Mouse (Mus musculus): Measurements from ENCODE around the gene Prelp. TPM values are rescaled to one million over a fixed set of nuclear protein-coding genes. Genes with fewer than 3 reads are reported as not detected.

Prelp gene
- polyA plus RNA-seq, 1 experiment: 366 TPM

DNA sequence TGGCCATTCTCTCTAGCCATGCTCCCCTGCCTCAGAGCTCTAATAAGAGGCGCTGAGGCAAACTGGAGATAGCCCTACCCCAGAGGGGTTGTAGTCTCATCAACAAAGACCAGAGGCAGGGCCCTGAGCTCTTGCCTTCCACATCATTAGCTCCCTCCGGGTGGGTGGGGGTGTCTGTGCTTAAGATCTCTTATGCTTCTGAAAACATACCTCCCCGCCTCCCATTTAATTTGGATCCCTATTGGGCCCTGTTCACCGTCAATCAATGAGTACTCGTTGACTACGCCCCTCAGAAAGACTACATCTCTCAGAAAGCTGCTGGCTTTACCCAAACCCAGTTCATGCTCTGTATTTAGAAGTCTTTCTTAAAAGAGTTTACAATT lies 3.1 kb downstream of the Prelp start:
- Histone ChIP-seq H3K27ac (replicated peaks; ENCODE audit: low read depth, low read length) (peak overlapping the region; percentile 92), H3K4me1 (ENCODE audit: control insufficient read depth, insufficient read depth, insufficient read length, low read length) (peaks cover 48% of the 10 kb centered on the region), H3K4me3 (ENCODE audit: insufficient read depth, low read depth, low read length) (peak overlapping the region; percentile 21)

DNA sequence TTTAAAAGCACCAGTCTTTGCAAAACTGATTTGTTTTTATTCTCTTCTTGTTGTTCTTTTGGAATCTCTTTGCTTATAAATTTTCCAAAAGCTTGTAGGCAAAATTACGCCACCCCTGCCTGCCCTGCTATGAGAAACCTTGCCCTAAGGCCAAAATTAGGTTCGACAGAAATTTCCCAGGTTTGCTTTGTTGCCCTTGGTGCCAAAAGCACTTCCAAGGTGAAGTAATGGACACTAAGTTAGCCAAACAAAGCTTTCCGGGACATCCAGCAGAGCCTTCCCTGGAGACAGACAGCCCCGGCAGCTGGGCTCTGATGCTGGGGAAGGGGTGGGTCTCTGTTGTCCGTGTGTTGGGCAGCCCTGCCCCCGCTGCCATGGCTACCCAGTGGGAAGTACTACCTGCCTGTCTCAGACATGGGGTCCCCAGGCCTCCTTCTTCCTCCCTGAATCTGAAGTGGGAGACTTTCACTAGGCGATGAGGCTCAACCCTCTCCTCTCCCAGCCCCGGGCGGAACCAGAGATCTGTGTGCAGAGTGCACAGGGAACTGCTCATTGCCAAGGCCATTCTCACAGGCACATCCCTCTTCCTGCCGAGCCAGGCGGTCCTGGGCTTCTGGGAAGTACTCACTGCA lies 3.6 kb downstream of the Prelp start:
- Histone ChIP-seq H3K4me3 (ENCODE audit: insufficient read depth, low read depth, low read length) (peak overlapping the region; percentile 44), H3K4me1 (ENCODE audit: control insufficient read depth, insufficient read depth, insufficient read length, low read length) (peaks cover 47% of the 10 kb centered on the region), H3K27ac (replicated peaks; ENCODE audit: low read depth, low read length) (peak overlapping the region; percentile 92)

DNA sequence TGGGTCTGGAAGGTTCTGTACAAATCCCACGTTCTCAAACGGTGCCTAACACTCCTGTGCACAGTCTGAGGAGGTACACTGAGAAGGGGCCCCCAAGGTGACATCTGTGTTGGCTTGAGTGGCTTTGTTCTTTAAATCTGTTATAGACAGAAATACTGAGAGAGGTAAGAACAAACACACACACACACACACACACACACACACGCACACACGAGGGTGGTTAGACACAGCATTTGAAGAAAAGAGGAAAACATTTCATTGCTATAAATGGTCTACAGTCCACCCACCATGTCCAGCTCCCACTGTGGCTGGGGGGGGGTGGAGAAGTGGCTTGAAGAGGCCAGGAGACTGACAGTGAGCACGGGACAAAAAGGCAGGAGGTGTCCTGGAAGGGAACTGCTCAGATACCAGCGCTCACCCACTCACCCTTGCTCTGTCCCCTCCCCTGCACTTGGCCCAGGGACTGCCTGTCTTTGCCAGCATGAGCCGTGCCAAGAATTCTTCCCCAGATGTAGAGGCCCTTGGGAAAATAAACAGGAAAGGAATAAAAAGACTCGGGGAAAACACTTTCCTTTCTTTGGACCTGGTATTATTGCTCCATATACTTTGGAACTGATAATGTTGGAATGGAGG lies 5.4 kb downstream of the Prelp start:
- Histone ChIP-seq H3K27ac (replicated peaks; ENCODE audit: low read depth, low read length) (peak overlapping the region; percentile 92), H3K4me1 (ENCODE audit: control insufficient read depth, insufficient read depth, insufficient read length, low read length) (peaks cover 38% of the 10 kb centered on the region), H3K4me3 (ENCODE audit: insufficient read depth, low read depth, low read length) (no peak overlapping the region)

DNA sequence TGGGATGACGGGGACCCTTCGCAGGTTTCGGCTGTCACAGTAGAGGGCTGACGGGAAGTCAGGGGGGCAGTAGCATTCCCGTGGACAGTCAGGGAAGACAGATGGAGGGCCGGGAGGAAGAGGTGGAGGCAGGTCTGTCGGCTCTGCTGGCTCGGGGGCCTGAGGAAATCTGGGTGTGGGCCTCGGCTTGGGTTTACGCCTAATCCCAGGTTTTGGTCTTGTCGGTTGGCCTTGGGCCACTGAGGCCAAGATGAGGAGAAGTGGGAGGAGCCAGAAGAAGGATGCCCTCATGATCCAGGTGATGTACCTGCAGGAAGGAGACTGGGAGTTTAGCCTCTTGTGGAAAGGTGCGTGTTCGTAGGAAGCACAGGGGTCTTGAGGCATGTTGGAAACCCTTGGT lies 6.1 kb downstream of the Prelp start:
- H3K4me1 ChIP-seq (ENCODE audit: control insufficient read depth, insufficient read depth, insufficient read length, low read length): peaks cover 31% of the 10 kb centered on the region
- H3K27ac ChIP-seq (replicated peaks; ENCODE audit: low read depth, low read length): no peak overlapping the region
- H3K4me3 ChIP-seq (ENCODE audit: insufficient read depth, low read depth, low read length): no peak overlapping the region

DNA sequence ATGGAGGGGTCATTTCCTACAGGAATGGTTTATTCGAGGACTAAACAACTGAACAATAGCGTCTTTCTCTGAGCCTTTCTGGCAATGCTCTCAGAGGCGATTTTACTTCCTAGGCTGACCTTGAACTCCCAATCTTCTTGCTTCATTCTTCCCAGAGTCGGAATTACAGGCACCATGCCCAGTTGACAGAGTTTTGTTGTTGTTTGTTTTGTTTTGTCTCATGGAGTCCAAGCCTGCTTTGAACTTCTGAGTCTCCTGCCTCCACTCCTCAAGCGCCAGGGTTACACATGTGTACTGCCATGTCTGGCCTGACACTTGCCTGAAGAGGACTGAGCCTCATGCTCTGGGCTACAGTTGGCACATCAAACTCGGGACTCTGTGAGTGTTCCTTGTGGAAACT lies 8.2 kb downstream of the Prelp start:
- Histone ChIP-seq H3K27ac (replicated peaks; ENCODE audit: low read depth, low read length) (peak overlapping the region; percentile 10; the same call in 1 of the 2 replicates), H3K4me3 (ENCODE audit: insufficient read depth, low read depth, low read length) (no peak overlapping the region), H3K4me1 (ENCODE audit: control insufficient read depth, insufficient read depth, insufficient read length, low read length) (peaks cover 27% of the 10 kb centered on the region)

DNA sequence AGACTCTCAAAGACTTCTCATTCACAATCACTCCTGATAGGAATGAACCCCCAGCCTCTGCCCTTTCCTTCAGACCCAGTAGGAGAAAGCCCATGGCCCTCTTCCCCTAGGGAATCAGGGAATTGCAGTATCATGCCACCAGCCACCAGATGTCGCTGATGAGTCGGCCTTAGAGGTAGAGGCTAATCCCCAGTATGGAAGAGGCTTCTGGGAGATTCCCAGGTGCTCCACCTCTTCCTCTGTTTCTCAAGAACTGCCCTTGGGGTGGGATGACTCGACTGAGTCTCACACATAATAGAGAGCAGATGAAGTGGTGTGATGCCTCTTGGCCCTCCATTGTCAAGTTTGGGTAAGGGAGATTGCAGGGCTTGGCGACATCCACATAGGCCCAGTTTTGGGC lies 9.8 kb downstream of the Prelp start:
- no peak overlapping the region for H3K4me3 ChIP-seq (ENCODE audit: insufficient read depth, low read depth, low read length)
- peak overlapping the region; percentile 30 for H3K27ac ChIP-seq (replicated peaks; ENCODE audit: low read depth, low read length)
- H3K4me1 ChIP-seq (ENCODE audit: control insufficient read depth, insufficient read depth, insufficient read length, low read length): peaks cover 20% of the 10 kb centered on the region

DNA sequence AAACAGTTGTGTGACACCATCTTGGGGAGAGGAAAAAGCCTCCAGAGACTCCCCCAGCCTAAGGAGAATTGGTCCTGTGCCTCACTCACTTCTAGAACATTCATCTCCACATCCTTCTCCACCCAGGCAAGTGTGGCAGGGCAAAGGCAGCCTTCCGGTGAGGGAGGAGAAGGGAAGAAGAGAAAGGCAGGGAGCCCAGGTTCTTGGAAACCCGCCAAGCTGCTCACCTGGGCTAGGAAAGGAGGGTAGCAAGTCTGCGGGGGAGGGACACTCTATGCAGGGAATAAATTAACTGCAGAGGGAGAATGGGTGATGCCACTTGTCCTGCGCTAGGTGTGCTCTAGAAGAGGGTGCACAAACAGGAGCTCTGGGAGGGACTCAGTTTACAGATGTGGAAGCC lies 10.2 kb downstream of the Prelp start:
- Histone ChIP-seq H3K4me3 (ENCODE audit: insufficient read depth, low read depth, low read length) (no peak overlapping the region), H3K4me1 (ENCODE audit: control insufficient read depth, insufficient read depth, insufficient read length, low read length) (peaks cover 16% of the 10 kb centered on the region), H3K27ac (replicated peaks; ENCODE audit: low read depth, low read length) (no peak overlapping the region)

DNA sequence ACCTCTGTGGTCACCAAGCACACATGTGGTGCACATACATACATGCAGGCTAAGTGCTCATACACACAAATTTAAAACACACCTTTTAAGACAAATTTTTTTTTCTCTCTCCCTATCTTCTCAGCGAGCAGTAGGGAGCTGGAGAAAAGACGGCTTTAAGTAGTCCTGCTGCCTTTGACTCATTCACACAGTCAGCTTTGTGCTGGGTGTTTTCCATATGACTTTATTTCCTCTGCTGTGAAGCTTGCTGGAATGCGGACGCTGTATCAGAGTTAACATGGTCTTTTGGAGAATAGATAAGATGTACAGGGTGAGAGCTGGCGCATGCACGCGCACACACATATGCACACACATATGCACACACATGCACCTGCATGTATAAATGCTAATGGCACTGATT lies 11.1 kb downstream of the Prelp start:
- Histone ChIP-seq H3K27ac (replicated peaks; ENCODE audit: low read depth, low read length) (no peak overlapping the region), H3K4me3 (ENCODE audit: insufficient read depth, low read depth, low read length) (no peak overlapping the region), H3K4me1 (ENCODE audit: control insufficient read depth, insufficient read depth, insufficient read length, low read length) (peaks cover 11% of the 10 kb centered on the region)

DNA sequence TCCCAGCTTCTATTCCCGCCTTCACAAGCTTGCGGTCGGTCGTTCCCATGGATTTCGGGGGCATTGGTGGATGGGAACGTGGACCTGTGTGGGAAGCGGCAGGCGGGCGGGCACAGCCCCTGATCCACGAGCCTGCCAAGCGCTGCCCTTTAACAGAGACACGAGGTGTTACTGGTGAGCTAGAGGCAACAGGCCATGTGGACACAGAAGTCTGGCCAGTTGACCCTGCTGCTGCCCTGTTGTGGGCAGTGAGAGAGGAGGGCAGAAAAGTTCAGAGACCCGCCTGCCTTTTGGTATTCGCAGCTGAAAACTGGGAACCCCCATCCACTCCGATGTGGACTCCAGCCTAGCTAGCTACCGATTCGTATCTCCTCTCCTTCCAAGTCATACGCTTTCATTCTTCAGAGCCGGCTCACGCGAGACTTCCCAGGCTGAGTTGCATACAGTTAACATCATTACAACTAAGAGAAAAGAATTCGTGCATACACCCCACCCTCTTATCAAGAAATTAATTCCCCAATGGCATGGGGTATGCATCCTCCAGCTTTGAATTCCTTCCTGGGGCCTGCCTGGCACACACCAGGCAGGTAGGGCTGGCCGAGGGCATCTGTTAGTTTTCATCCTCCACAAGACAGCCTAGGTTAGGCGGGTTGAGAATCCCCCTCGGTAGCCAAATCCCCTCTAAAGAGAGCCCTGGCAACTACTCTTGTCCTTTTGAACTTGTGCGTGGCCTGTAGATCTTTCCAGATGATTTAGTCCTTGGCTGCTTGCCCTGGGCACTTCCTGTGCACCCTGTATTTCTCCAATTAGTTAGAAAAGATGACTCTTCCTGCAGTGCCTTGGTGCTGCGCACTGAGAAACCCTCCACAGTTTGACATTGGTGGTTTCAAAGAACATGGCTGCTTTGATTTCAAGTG lies 12.3 kb downstream of the Prelp start:
- H3K4me3 ChIP-seq (ENCODE audit: insufficient read depth, low read depth, low read length): peak overlapping the region; percentile 49
- H3K27ac ChIP-seq (replicated peaks; ENCODE audit: low read depth, low read length): peak overlapping the region; percentile 75
- H3K4me1 ChIP-seq (ENCODE audit: control insufficient read depth, insufficient read depth, insufficient read length, low read length): peaks cover 11% of the 10 kb centered on the region

DNA sequence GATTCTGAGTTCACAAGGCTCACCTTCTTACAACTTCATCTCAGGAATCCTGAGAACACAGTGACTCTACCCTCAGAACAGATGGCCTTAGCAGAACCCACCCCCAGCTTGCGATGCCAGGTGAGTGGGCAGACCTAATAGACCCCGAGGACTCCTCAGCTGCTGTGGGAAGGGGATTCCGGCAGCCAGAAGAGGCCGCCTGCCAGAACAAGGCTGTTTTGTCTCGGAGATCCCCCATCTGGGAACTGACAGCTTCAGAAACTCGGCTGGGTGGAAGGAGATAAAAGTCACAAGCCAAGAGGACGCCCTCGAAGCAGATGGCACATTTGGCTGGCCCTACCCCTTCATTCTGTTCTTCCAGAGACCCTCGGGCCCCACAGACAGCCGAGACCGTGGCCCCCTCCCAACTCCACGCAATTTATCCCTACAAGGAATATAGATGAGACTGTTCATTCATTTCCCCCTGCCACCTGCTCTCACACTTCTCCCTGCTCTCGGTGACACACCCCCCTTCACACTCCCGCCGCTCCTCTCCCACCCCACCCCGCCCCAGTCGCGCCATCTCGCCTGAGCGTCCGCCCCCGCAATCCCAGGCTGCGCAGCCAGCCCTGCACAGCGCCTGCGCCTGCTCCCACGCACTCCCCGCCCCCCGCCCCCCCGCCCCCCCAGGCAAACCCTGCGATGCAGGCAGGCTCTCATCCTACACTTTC lies 13.1 kb downstream of the Prelp start, which contains the start of gene Optc:
TSS of gene Optc (minus strand) at position 51 of the 710 bp plus-strand sequence.
- H3K27ac ChIP-seq (replicated peaks; ENCODE audit: low read depth, low read length): peak within 1 kb of the TSS; percentile 75; the same call in 1 of the 2 replicates
- peak within 1 kb of the TSS; percentile 49 for H3K4me3 ChIP-seq (ENCODE audit: insufficient read depth, low read depth, low read length)
- peaks cover 9% of the 10 kb centered on the region for H3K4me1 ChIP-seq (ENCODE audit: control insufficient read depth, insufficient read depth, insufficient read length, low read length)

DNA sequence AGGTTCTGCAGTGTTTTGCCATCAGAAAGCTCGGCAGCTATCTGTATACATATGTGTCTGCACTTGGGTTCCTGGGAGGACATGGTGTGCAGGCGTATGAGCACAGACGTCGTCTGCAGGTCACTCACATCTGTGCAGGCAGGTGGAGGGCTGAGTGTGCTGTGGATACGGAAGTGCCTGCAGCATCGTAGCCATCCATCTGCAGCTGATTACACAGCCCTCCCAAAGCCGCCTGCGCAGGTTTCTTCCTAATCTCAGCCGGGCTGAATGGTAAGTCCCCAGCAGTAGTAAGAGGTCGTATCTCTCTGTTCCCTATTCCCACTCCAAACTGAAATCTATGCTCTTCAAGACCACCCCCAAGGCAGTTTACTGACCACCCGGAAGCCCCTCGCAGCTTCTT lies 14.8 kb downstream of the Prelp start:
- Histone ChIP-seq H3K4me1 (ENCODE audit: control insufficient read depth, insufficient read depth, insufficient read length, low read length) (peaks cover 2% of the 10 kb centered on the region; the same call in 1 of the 2 replicates), H3K27ac (replicated peaks; ENCODE audit: low read depth, low read length) (no peak overlapping the region), H3K4me3 (ENCODE audit: insufficient read depth, low read depth, low read length) (no peak overlapping the region)

DNA sequence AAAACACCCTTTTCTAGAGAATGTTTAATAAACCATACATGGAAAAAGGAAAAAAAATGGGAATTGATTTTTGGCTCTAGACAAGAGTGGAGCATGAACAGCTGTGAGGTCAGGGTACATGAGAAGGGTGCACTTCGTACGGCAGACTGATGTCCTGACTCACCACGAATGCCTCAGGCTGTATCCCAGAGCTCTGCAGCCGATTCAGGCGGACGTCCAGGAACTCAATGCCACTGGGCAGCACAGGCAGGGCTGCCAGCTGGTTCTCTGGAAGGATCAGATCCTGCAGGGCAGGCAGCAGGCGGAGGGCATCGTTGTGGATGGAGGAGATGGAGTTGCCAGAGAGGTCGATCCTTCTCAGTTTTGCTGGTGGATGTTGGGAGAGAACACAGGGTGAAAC lies 20.4 kb downstream of the Prelp start:
- no peak overlapping the region for H3K27ac ChIP-seq (replicated peaks; ENCODE audit: low read depth, low read length)
- no peaks in the 10 kb centered on the region for H3K4me1 ChIP-seq (ENCODE audit: control insufficient read depth, insufficient read depth, insufficient read length, low read length)
- H3K4me3 ChIP-seq (ENCODE audit: insufficient read depth, low read depth, low read length): no peak overlapping the region

DNA sequence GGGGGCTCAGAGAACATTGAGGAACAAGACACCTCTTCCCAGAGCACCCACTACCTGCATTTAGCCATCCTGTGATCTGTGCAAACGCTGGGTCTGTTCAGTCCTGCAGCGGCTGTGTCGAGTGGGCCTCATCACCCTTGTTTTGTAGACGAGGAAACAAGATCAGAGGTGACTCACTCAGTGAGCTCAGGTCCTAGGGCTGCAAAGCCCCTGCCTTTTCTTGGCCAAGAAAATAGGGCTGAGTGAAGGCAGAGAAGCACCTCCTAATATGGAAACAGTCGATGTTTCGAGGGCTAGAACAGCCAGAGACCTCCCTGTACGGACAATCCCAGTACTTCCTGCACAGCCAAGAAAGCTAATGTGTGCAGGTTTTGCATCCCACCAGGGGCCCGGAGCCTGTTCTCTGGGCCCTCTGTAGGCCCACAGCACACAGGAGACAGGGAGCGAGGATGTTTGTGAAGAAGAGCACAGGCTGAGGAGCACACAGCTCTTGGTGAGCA lies 22.1 kb downstream of the Prelp start:
- Histone ChIP-seq H3K27ac (replicated peaks; ENCODE audit: low read depth, low read length) (no peak overlapping the region), H3K4me1 (ENCODE audit: control insufficient read depth, insufficient read depth, insufficient read length, low read length) (no peaks in the 10 kb centered on the region), H3K4me3 (ENCODE audit: insufficient read depth, low read depth, low read length) (no peak overlapping the region)

DNA sequence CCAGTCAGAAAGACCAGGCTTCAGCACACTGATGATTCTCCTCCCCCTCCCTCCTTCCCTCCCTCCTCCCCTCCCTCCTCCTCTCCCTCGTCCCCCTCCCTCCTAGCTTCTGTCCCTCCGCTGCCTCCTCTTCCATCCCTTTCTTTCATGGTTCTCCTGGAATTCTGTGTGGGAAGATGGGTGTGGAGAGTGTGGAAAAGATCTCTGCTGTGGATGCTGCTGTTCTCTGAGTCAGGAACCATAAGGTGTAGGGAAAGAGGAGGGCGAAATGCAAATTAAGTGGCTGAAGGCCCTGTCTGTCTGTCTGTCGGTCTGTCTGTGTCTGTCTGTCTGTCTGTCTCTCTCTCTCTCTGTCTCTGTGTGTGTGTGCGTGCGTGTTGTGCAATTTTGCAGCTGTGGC lies 23.9 kb downstream of the Prelp start:
- H3K4me3 ChIP-seq (ENCODE audit: insufficient read depth, low read depth, low read length): no peak overlapping the region
- H3K4me1 ChIP-seq (ENCODE audit: control insufficient read depth, insufficient read depth, insufficient read length, low read length): peaks cover 11% of the 10 kb centered on the region; the same call in 1 of the 2 replicates
- no peak overlapping the region for H3K27ac ChIP-seq (replicated peaks; ENCODE audit: low read depth, low read length)

DNA sequence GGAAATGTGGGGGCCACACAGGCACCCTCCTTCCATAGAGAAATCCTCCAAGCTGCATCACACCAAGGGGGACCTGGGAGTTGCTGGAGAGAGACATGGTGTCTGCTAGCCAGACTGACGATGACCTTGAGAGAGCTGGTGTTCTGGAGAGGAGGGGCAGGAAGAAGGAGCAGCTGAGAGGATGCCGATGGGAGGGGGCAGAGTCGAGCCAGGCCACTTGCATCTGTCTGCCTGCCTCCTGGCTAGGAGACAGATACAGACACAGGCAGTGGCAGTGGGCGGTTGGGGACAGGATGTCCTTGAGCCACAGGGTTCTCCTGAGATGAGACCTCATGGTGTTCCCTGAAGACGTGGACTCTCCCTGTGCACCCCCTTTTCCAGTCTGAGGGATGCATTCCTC lies 29.7 kb downstream of the Prelp start:
- Histone ChIP-seq H3K4me1 (ENCODE audit: control insufficient read depth, insufficient read depth, insufficient read length, low read length) (peaks cover 27% of the 10 kb centered on the region), H3K4me3 (ENCODE audit: insufficient read depth, low read depth, low read length) (no peak overlapping the region), H3K27ac (replicated peaks; ENCODE audit: low read depth, low read length) (peak overlapping the region; percentile 86)

All from brown adipose tissue, adult 24 weeks (tissue).